Mouse (Mus musculus): ENCODE measurements around the gene Sh3bgrl2.

DNA sequence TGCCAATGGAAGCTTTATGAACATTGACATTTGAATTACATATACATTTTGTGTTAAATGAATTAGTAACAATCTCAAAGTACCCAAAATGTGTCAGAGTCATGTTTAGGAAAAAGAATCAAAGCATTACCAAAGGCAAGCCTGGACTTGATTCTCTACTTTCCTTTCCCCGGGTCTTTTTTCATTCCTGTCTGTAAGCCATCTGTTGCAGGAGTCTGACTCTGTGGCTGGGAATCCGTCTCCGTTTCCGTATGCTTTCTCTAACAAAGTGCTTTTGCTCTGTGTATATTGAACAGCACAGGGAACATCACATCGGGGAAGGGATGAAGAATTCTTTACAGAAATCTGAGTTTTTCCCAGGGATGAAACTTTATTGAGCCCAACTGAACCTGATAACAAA is 77.0 kb downstream of the Sh3bgrl2 start:
- TF ChIP-seq CTCF (IDR thresholded peaks at IDR 0.05; ENCODE audit: control insufficient read depth, insufficient read depth, insufficient replicate concordance, low read depth, low read length) (no peak), POLR2A (IDR thresholded peaks at IDR 0.05; ENCODE audit: control insufficient read depth, low read depth, low read length) (no peak)

All from testis, adult 2 months (tissue).